Mouse (Mus musculus): ENCODE results near the gene Glg1. TPM values are rescaled to one million over a fixed set of nuclear protein-coding genes. Genes with fewer than 3 reads are reported as not detected.
"Not testable (repeated sequence)": the region's sequence is repeated elsewhere in the genome, so short reads cannot be mapped to it uniquely, and the experiment has no call there.

Glg1 gene
- polyA plus RNA-seq, 1 experiment, result 17.7 TPM

DNA sequence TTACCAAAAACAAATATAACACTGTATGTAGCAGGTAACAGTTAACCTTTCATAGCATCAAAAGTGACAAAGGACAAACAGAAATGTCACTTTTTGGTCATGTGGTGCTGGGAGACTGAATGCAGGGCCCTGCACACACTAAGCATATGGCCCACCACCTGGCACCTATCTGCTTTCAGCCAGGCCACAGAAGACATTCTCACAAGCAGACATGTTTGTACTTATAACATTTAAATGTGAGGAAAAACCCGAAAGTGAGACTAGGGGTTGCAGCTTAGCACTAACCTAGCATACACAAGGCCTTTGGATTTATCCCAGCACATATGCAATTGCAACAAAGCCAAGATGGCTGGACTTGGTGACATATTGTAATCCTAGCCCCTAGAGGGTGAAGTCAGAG, 39.0 kb upstream of the Glg1 start:
- H3K4me3 ChIP-seq (replicated peaks; ENCODE audit: control insufficient read depth, low read depth, low read length), result no peak overlapping the region
- no peak overlapping the region for H3K27ac ChIP-seq (ENCODE audit: control insufficient read depth, insufficient read depth, low read depth, low read length, poor library complexity)
- no peaks in the 10 kb centered on the region for H3K4me1 ChIP-seq (ENCODE audit: control insufficient read depth, insufficient read depth, low read length)
- TF ChIP-seq CTCF (IDR thresholded peaks at IDR 0.05; ENCODE audit: control insufficient read depth, insufficient read depth, low read length) (no peak), POLR2A (IDR thresholded peaks at IDR 0.05; ENCODE audit: borderline replicate concordance, control insufficient read depth, low read depth, low read length) (no peak)
- WGBS, result 81% methylated on average over 1 of the region's 1 CpGs

DNA sequence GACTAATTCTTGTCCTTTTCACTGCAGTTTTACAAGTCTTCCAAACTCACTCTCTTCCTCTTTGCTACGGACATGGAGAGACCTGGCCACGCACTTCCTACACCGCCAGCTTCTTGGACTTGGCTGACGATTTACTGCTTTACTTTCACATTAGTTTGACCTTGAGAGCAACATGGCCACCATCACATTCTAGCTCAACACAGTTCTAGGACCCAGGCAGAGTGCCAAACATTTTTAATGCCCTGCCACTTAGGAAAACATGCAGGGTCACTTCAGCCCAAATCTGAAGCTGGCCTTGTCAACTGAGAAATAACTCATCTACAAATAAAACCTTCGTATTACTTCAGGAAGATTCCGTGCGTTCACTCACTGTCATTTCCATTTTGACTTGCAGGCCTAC, 32.7 kb upstream of the Glg1 start:
- WGBS, result 85% methylated on average over 7 of the region's 7 CpGs
- H3K4me3 ChIP-seq (replicated peaks; ENCODE audit: control insufficient read depth, low read depth, low read length), result no peak overlapping the region
- no peak for TF ChIP-seq POLR2A (IDR thresholded peaks at IDR 0.05; ENCODE audit: borderline replicate concordance, control insufficient read depth, low read depth, low read length)
- TF ChIP-seq CTCF (IDR thresholded peaks at IDR 0.05; ENCODE audit: control insufficient read depth, insufficient read depth, low read length), result no peak
- H3K4me1 ChIP-seq (ENCODE audit: control insufficient read depth, insufficient read depth, low read length), result no peaks in the 10 kb centered on the region; the same call in 1 of the 2 replicates
- H3K27ac ChIP-seq (ENCODE audit: control insufficient read depth, insufficient read depth, low read depth, low read length, poor library complexity), result no peak overlapping the region

DNA sequence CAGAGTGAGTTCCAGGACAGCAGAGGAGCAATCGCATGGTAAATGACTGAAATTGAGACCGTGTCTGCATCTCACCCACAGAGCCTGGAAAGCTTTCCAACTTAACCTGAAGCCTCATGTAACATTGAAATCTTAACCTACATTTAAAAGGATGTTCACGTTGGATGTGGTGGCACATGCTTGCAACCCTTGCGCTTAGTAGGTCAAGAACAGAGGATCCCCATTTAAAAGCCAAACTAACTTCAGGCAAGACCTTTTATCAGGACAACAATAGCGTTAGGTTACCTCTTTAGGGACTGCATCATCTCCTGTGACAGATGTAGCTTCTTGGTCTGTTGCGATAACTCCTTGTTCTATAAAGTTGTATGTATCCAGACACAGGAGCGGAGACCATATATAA, 31.6 kb upstream of the Glg1 start:
- no peak overlapping the region for H3K27ac ChIP-seq (ENCODE audit: control insufficient read depth, insufficient read depth, low read depth, low read length, poor library complexity)
- WGBS, result 96% methylated on average over 7 of the region's 7 CpGs
- H3K4me3 ChIP-seq (replicated peaks; ENCODE audit: control insufficient read depth, low read depth, low read length), result no peak overlapping the region
- TF ChIP-seq POLR2A (IDR thresholded peaks at IDR 0.05; ENCODE audit: borderline replicate concordance, control insufficient read depth, low read depth, low read length) (no peak), CTCF (IDR thresholded peaks at IDR 0.05; ENCODE audit: control insufficient read depth, insufficient read depth, low read length) (no peak)
- no peaks in the 10 kb centered on the region; the same call in 1 of the 2 replicates for H3K4me1 ChIP-seq (ENCODE audit: control insufficient read depth, insufficient read depth, low read length)

DNA sequence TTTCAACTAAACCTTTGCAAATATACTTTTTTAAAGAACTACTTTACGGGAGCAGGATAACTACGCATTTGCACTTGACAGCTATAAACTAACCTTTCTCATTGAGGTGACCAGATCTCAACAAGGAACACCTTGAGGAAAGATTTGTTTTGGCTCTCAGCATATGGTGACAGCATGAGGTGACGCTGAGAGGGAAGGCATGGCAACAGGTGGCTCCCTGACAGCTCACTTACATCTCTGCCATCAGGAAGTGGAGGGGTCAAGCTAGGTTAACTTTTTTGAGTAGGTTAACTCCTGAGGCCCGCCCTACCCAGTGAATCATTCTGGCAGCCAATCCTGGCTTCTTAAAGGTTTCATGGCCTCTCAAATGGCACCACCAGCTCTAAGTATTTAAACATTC, 26.6 kb upstream of the Glg1 start:
- WGBS, result 96% methylated on average over 4 of the region's 4 CpGs
- Histone ChIP-seq H3K4me3 (replicated peaks; ENCODE audit: control insufficient read depth, low read depth, low read length) (no peak overlapping the region), H3K27ac (ENCODE audit: control insufficient read depth, insufficient read depth, low read depth, low read length, poor library complexity) (no peak overlapping the region), H3K4me1 (ENCODE audit: control insufficient read depth, insufficient read depth, low read length) (no peaks in the 10 kb centered on the region)
- TF ChIP-seq POLR2A (IDR thresholded peaks at IDR 0.05; ENCODE audit: borderline replicate concordance, control insufficient read depth, low read depth, low read length), result no peak
- no peak for TF ChIP-seq CTCF (IDR thresholded peaks at IDR 0.05; ENCODE audit: control insufficient read depth, insufficient read depth, low read length)

DNA sequence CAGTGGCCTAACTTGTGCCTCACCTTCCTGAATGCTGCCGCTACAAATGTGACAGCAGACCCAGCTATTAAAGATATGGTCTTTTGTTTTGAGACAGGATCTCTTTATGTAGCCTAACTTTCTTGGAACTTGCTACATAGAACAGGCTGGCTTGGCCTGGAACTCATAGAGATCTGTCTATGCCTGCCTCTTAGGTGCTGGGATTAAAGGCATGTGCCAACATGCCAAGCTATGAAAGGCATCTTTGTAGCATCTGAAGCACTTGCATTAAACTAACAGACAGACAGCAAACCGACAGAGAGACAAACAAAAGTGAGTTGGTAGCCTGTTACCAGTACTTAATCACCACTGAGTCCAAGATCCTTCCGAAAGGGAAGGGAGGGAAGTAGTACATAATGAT, 23.1 kb upstream of the Glg1 start:
- no peak for TF ChIP-seq POLR2A (IDR thresholded peaks at IDR 0.05; ENCODE audit: borderline replicate concordance, control insufficient read depth, low read depth, low read length)
- TF ChIP-seq CTCF (IDR thresholded peaks at IDR 0.05; ENCODE audit: control insufficient read depth, insufficient read depth, low read length), result no peak
- H3K4me3 ChIP-seq (replicated peaks; ENCODE audit: control insufficient read depth, low read depth, low read length), result no peak overlapping the region
- H3K27ac ChIP-seq (ENCODE audit: control insufficient read depth, insufficient read depth, low read depth, low read length, poor library complexity), result no peak overlapping the region
- H3K4me1 ChIP-seq (ENCODE audit: control insufficient read depth, insufficient read depth, low read length), result no peaks in the 10 kb centered on the region
- WGBS, result 93% methylated on average over 3 of the region's 3 CpGs

DNA sequence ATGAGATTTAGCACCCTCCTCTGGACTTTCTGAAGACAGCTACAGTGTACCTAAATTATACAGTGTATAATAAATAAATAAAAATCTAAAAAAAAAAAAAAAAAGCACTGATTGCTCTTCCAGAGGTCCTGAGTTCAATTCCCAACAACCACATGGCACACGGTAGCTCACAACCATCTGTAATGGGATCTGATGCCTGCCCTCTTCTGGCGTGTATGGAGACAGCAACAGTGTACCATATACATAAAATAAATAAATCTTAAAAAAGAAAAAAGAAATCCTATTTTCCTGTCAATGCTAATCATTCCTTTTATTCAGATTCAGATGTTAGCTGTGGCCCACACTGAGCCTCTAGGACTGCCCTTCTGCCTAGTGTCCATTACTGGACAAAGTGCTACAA, 9.3 kb upstream of the Glg1 start:
- Histone ChIP-seq H3K4me3 (replicated peaks; ENCODE audit: control insufficient read depth, low read depth, low read length) (no peak overlapping the region), H3K27ac (ENCODE audit: control insufficient read depth, insufficient read depth, low read depth, low read length, poor library complexity) (no peak overlapping the region), H3K4me1 (ENCODE audit: control insufficient read depth, insufficient read depth, low read length) (no peaks in the 10 kb centered on the region)
- TF ChIP-seq CTCF (IDR thresholded peaks at IDR 0.05; ENCODE audit: control insufficient read depth, insufficient read depth, low read length) (no peak), POLR2A (IDR thresholded peaks at IDR 0.05; ENCODE audit: borderline replicate concordance, control insufficient read depth, low read depth, low read length) (no peak)
- 87% methylated on average over 2 of the region's 2 CpGs for WGBS

DNA sequence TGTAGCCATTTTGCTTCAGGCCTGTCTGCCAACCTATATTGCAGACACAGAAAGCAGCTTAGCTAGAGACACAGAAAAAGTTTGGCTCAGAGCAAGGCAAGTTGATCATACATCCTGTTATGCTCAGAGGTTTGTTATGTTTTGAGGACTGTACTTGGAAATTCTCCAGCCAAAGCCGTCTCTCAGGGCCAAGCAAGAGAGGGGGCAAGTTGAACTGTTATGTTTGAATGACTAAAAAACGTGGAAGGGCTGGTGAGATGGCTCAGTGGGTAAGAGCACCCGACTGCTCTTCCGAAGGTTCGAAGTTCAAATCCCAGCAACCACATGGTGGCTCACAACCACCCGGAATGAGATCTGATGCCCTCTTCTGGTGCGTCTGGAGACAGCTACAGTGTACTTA, 7.1 kb upstream of the Glg1 start:
- not testable (repeated sequence) for H3K4me1 ChIP-seq (ENCODE audit: control insufficient read depth, insufficient read depth, low read length); H3K4me3 ChIP-seq (replicated peaks; ENCODE audit: control insufficient read depth, low read depth, low read length); H3K27ac ChIP-seq (ENCODE audit: control insufficient read depth, insufficient read depth, low read depth, low read length, poor library complexity)
- WGBS, result 84% methylated on average over 7 of the region's 7 CpGs

DNA sequence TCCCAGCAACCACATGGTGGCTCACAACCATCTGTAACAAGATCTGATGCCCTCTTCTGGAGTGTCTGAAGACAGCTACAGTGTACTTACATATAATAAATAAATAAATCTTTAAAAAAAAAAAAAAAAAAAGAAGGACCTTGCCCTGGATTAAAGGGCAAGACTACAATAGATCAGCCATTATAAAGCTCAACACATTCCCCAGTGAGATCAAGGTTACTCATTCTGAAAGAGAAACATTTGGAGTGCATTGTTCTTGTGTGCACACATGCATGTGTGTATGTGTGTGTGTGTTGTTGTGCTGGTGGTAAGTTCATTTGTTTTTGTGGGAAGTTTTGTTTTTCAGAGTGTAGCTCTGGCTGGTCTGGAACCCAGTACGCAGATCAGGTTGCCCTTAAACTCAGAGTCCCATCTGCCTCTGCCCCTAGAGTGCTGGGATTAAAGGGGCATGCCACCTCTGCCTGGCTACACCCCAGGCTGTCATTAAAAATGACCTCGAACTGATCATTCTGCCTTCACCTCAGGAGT, 5.7 kb upstream of the Glg1 start:
- Histone ChIP-seq H3K27ac (ENCODE audit: control insufficient read depth, insufficient read depth, low read depth, low read length, poor library complexity) (no peak overlapping the region), H3K4me3 (replicated peaks; ENCODE audit: control insufficient read depth, low read depth, low read length) (no peak overlapping the region), H3K4me1 (ENCODE audit: control insufficient read depth, insufficient read depth, low read length) (no peaks in the 10 kb centered on the region)
- TF ChIP-seq POLR2A (IDR thresholded peaks at IDR 0.05; ENCODE audit: borderline replicate concordance, control insufficient read depth, low read depth, low read length) (no peak), CTCF (IDR thresholded peaks at IDR 0.05; ENCODE audit: control insufficient read depth, insufficient read depth, low read length) (no peak)
- WGBS, result 77% methylated on average over 2 of the region's 2 CpGs

DNA sequence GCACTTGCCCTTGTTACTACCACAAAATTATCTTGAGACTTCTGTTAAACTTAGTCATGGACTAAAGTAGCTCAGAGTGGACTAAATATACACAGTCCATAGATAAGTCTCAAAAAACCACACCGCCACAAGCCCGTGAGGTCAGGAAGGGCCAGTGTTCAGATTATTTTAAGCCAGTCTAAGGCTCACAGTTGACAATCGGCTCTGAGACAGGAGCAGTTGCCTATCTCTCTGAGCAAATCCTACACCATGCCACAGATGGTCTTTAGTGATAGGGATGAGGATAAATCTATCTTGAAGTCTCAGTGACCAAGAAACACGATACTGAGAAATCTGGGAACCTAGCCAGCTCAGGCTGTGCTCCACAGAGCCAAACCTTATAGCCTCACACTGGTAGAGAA, 3.0 kb upstream of the Glg1 start:
- WGBS, result 19% methylated on average over 4 of the region's 4 CpGs
- TF ChIP-seq CTCF (IDR thresholded peaks at IDR 0.05; ENCODE audit: control insufficient read depth, insufficient read depth, low read length), result no peak
- TF ChIP-seq POLR2A (IDR thresholded peaks at IDR 0.05; ENCODE audit: borderline replicate concordance, control insufficient read depth, low read depth, low read length), result no peak

More for the DNA sequence above, 3.0 kb upstream of the Glg1 start:
- no peak overlapping the region for H3K27ac ChIP-seq (ENCODE audit: control insufficient read depth, insufficient read depth, low read depth, low read length, poor library complexity)
- H3K4me3 ChIP-seq (replicated peaks; ENCODE audit: control insufficient read depth, low read depth, low read length), result no peak overlapping the region
- H3K4me1 ChIP-seq (ENCODE audit: control insufficient read depth, insufficient read depth, low read length), result no peaks in the 10 kb centered on the region
